Mouse (Mus musculus) kidney, adult 2 months (tissue): ENCODE data around the gene Gm12695. TPM values are rescaled to one million over a fixed set of nuclear protein-coding genes. Genes with fewer than 3 reads are reported as not detected.

Experiments
- DNase-seq: peaks from one replicate; pipeline ENCODE4 v3.0.0; 2021
- H3K27ac ChIP-seq: fragments of 200-500 bp; 2 replicates; pipeline ENCODE4 v1.5.1; 2012; ENCODE audit warnings: low read depth, low read length, control low read depth, inconsistent platforms; ENCODE audit not compliant: insufficient read depth
- H3K27me3 ChIP-seq: fragments of 200-500 bp; replicated peaks from 2 replicates; pipeline ENCODE4 v1.6.1; 2012; ENCODE audit warnings: mild to moderate bottlenecking, moderate library complexity, low read length, inconsistent platforms; ENCODE audit not compliant: control insufficient read depth, insufficient read depth
- H3K36me3 ChIP-seq: fragments of 200-500 bp; 2 replicates; pipeline ENCODE4 v1.6.1; 2012; ENCODE audit warnings: mild to moderate bottlenecking, moderate library complexity, low read length, inconsistent platforms; ENCODE audit not compliant: control insufficient read depth, insufficient read depth
- H3K4me1 ChIP-seq: fragments of 200-500 bp; 2 replicates; pipeline ENCODE4 v1.6.1; 2011; ENCODE audit warnings: low read length; ENCODE audit not compliant: control insufficient read depth, insufficient read depth
- H3K4me3 ChIP-seq: fragments of 200-500 bp; 2 replicates; pipeline ENCODE4 v1.5.1; 2011; ENCODE audit warnings: mild to moderate bottlenecking, low read depth, low read length, control low read depth; ENCODE audit not compliant: insufficient read depth
- CTCF ChIP-seq: fragments of 200-500 bp; conservative IDR thresholded peaks from 2 replicates; pipeline ENCODE4 v1.5.1; 2011; ENCODE audit warnings: low read depth, mild to moderate bottlenecking, control low read depth, low read length, moderate library complexity, mixed read lengths; ENCODE audit not compliant: insufficient read depth, insufficient read length
- POLR2A ChIP-seq: fragments of 200-500 bp; IDR thresholded peaks from one replicate; pipeline ENCODE4 v1.6.1; 2011; ENCODE audit warnings: low read depth, low read length, control low read depth
- WGBS: fragments of 180-500 bp; shearing (Covaris S2); methylation state at CpG from one replicate; pipeline ENCODE4 v1.1.7; 2018; 5-methylcytosine and 5-hydroxymethylcytosine counted together
- polyA plus RNA-seq: library from polyadenylated mRNA; depleted of rRNA; stranded (reverse); fragments of >200 nt; gene quantifications from 2 replicates; pipeline ENCODE4 v1.2.3, GENCODE M21; 2012

The Gm12695 gene
- polyA plus RNA-seq, 1 experiment, result not detected

- Histone ChIP-seq H3K36me3 (no peaks in the 10 kb centered on the region), H3K4me1 (peaks cover 3% of the 10 kb centered on the region; the same call in 1 of the 2 replicates), H3K27ac (peak overlapping the region; percentile 89), H3K27me3 (no peaks in the 10 kb centered on the region), H3K4me3 (no peak overlapping the region)
- DNase-seq, result peak; percentile 78
- WGBS, result 44% methylated on average over 5 of the region's 5 CpGs
- TF ChIP-seq CTCF, result no peak
- no peak for TF ChIP-seq POLR2A
Measured at GRCm38 (mm10) chr4:96725415-96726055, 59.5 kb downstream of the Gm12695 start.

GRCm38 (mm10) chr4:96722301-96722700 lies 62.7 kb downstream of the Gm12695 start:
- H3K4me3 ChIP-seq, result no peak overlapping the region
- peaks cover 3% of the 10 kb centered on the region; the same call in 1 of the 2 replicates for H3K4me1 ChIP-seq
- WGBS, result 64% methylated on average over 2 of the region's 2 CpGs
- no peaks in the 10 kb centered on the region for H3K36me3 ChIP-seq
- no peak overlapping the region for H3K27ac ChIP-seq
- peak; percentile 69 for DNase-seq
- no peaks in the 10 kb centered on the region for H3K27me3 ChIP-seq
- TF ChIP-seq CTCF, result no peak
- TF ChIP-seq POLR2A, result no peak

GRCm38 (mm10) chr4:96718977-96719966 lies 65.7 kb downstream of the Gm12695 start:
- H3K27me3 ChIP-seq, result no peaks in the 10 kb centered on the region
- 60% methylated on average over 4 of the region's 4 CpGs for WGBS
- H3K36me3 ChIP-seq, result no peaks in the 10 kb centered on the region
- peaks cover 3% of the 10 kb centered on the region; the same call in 1 of the 2 replicates for H3K4me1 ChIP-seq
- DNase-seq, result no peak
- H3K27ac ChIP-seq, result no peak overlapping the region
- no peak for TF ChIP-seq CTCF
- no peak for TF ChIP-seq POLR2A
- H3K4me3 ChIP-seq, result no peak overlapping the region

GRCm38 (mm10) chr4:96718503-96718902 lies 66.5 kb downstream of the Gm12695 start:
- DNase-seq, result no peak
- TF ChIP-seq POLR2A (no peak), CTCF (no peak)
- Histone ChIP-seq H3K27me3 (no peaks in the 10 kb centered on the region), H3K4me1 (peaks cover 3% of the 10 kb centered on the region; the same call in 1 of the 2 replicates), H3K36me3 (no peaks in the 10 kb centered on the region), H3K4me3 (no peak overlapping the region), H3K27ac (no peak overlapping the region)

GRCm38 (mm10) chr4:96705281-96705951 lies 79.6 kb downstream of the Gm12695 start:
- DNase-seq, result peak; percentile 63
- Histone ChIP-seq H3K4me3 (no peak overlapping the region), H3K27ac (no peak overlapping the region), H3K36me3 (no peaks in the 10 kb centered on the region), H3K27me3 (no peaks in the 10 kb centered on the region), H3K4me1 (no peaks in the 10 kb centered on the region)
- 45% methylated on average over 2 of the region's 2 CpGs for WGBS
- TF ChIP-seq CTCF (peak; percentile 38), POLR2A (no peak)

- H3K4me1 ChIP-seq, result no peaks in the 10 kb centered on the region
- no peak for DNase-seq
- no peak overlapping the region for H3K27ac ChIP-seq
- 71% methylated on average over 5 of the region's 5 CpGs for WGBS
- TF ChIP-seq CTCF (no peak), POLR2A (no peak)
- no peak overlapping the region for H3K4me3 ChIP-seq
- H3K27me3 ChIP-seq, result no peaks in the 10 kb centered on the region
- H3K36me3 ChIP-seq, result no peaks in the 10 kb centered on the region
Measured at GRCm38 (mm10) chr4:96698218-96698561, 86.8 kb downstream of the Gm12695 start.
